Mouse (Mus musculus): Measurements from ENCODE around the gene Snx20.

Gene Snx20

GRCm38 (mm10) chr8:88604065-88605038 lies 31.6 kb downstream of the Snx20 start:
- DNase-seq (ENCODE audit: low spot score in 2 of 2): peak; percentile 19 to 30

- DNase-seq (ENCODE audit: low spot score in 2 of 2): no peak
Measured at GRCm38 (mm10) chr8:88603446-88603989, 32.4 kb downstream of the Snx20 start.

GRCm38 (mm10) chr8:88599491-88599890 lies 36.4 kb downstream of the Snx20 start:
- no peak for DNase-seq (ENCODE audit: low spot score in 2 of 2)

GRCm38 (mm10) chr8:88598578-88598977 lies 37.4 kb downstream of the Snx20 start:
- no peak for DNase-seq (ENCODE audit: low spot score in 2 of 2)

- no peak for DNase-seq (ENCODE audit: low spot score in 2 of 2)
Measured at GRCm38 (mm10) chr8:88596042-88596441, 39.9 kb downstream of the Snx20 start.

- no peak for DNase-seq (ENCODE audit: low spot score in 2 of 2)
Measured at GRCm38 (mm10) chr8:88593947-88594346, 42.0 kb downstream of the Snx20 start.

- no peak for DNase-seq (ENCODE audit: low spot score in 2 of 2)
Measured at GRCm38 (mm10) chr8:88590226-88590625, 45.7 kb downstream of the Snx20 start.

GRCm38 (mm10) chr8:88588205-88588889 lies 47.6 kb downstream of the Snx20 start:
- no peak for DNase-seq (ENCODE audit: low spot score in 2 of 2)

- no peak for DNase-seq (ENCODE audit: low spot score in 2 of 2)
Measured at GRCm38 (mm10) chr8:88583863-88584262, 52.1 kb downstream of the Snx20 start.

GRCm38 (mm10) chr8:88580785-88581184 lies 55.1 kb downstream of the Snx20 start:
- DNase-seq (ENCODE audit: low spot score in 2 of 2): no peak

- DNase-seq (ENCODE audit: low spot score in 2 of 2): no peak
Measured at GRCm38 (mm10) chr8:88579668-88580330, 56.1 kb downstream of the Snx20 start.

GRCm38 (mm10) chr8:88579246-88579645 lies 56.7 kb downstream of the Snx20 start:
- DNase-seq (ENCODE audit: low spot score in 2 of 2): no peak

- DNase-seq (ENCODE audit: low spot score in 2 of 2): no peak
Measured at GRCm38 (mm10) chr8:88578413-88579175, 57.3 kb downstream of the Snx20 start.

- DNase-seq (ENCODE audit: low spot score in 2 of 2): no peak
Measured at GRCm38 (mm10) chr8:88577666-88578065, 58.3 kb downstream of the Snx20 start.

Measured in heart, adult 9 months (tissue).